Mouse (Mus musculus) neutrophil, adult 5-6 weeks (primary cell): ENCODE measurements around the gene Zfp36l1. TPM values are rescaled to one million over a fixed set of nuclear protein-coding genes. Genes with fewer than 3 reads are reported as not detected.

ENCODE experiments used
- ATAC-seq: fragments of 151-379, 151-347 bp; 2 replicates; pipeline ENCODE4 v1.8.0; 2017; ENCODE audit warnings: mild to moderate bottlenecking, moderate TSS enrichment; ENCODE audit not compliant: insufficient number of reproducible peaks, poor library complexity, low FRiP score, severe bottlenecking; ENCODE audit errors: extremely low read depth
- total RNA-seq: library from RNA; stranded (forward); fragments of 200-1000 nt; gene quantifications from 2 replicates; pipeline ENCODE4 v1.2.3, GENCODE M21; 2017

Zfp36l1 gene
- total RNA-seq, 1 experiment from 2014 or later: 166 TPM

DNA sequence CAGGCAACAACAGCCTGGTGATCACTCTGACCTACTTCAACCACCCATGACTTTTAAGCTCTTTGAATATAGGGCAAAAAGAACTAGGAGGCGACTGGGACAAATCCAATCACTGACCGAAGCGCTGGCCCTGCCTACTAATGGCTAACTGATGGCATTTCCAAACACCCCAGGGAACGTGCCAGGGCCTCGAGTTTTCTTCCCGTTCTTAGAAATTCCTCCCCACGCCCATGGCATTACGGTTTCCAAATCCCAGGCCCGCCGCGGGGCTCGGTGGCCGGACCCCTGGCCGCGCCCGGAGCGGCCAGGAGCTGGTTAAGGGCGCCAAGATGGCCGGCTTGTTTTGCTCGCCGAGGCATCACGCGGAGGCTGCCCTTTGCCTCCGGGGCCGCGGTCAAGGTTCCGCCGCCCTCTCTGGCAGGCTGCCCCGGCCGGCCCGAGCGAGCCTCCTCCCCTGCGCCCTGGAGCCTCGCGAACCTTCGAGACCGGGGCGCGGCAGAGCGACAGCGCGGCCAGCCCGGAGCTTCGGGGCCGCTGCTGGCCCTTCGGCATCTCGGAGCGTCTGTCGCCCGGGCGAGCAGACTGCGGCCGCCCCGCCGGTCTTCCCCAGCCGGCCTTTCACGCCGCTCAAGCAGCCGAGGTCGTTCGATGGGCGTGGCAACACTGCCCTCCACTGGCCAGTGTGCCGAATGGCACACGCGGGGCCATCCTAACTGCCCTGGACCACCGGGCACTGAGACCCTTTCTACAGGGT lies 19.6 kb upstream of the Zfp36l1 start:
- ATAC-seq: peak; percentile 80

DNA sequence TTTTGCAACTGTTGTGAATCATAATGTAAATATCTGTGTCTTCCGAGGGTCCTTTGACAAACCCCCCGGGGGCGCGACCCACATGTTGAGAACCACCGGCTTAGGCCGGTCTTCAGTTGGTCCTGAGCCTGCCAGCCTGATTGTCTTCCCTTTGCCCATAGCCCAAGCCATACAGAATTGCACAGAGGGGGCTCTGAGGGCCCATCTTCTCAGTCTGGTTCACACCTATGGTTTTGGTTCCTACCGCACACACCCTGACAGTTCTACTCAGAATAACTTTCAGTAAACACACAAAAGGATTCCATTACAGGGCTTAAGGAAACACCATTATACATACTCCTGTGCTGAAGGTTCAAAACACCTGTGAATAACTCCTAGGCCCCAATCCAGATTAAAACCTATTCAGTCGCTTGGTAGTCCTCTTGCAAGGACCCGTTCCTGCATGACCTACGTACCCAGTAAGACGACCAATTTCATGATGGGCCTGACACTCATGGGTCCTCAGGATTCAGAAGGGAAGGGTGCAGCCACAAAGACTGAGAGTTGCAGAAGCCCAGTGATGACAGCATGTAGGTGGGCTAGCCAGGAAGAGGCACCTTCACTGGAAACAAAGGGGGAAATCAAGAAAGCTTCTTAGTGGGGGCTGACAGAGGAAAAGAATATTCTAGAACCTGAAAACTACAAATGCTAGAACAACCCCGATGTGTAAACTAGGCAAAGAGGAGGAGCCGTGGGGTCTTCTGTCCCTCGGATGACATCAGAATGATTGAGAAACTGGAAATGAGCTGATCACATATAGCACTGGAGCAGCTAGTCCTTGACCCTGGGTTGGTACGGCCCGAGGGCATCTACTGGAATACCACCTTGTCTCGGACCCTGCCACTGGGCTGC lies 18.8 kb upstream of the Zfp36l1 start:
- ATAC-seq: no peak

DNA sequence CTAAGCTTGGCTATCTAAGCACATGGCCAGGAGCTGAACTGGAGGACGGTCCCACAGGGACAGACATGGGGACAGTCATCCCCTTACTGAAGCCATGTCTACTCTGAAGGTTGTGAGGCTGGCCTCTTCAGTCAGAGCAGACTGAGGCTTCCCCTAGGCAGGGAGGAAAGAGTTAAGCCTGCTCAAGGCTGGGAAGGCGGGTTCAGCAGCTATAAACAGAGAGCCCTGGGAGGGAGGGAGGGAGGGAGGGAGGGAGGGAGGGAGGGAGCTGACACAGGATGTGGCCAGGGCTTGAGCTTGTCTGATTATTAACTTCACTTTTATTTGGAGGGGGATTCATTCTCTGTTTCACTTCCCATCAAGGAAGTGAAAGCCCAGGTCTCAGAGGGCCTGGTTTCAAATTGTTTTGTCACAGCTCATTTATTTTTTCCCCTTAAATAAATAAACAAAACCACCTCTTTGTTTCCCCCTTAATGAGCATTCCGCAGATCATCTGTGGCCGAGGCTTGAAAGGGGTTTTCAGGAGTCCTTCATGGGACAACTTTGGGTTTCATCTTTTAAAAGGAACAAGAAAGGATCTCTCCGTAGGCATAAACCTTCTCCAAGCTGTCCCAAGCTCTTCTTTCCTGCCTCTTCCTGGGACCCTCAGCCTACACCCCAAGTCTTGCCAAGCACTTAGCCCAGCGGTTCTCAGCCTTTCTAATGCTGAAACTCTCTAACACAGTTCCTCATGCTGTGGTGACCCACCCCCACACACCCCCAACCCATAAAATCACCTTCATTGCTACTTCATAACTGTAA lies 17.9 kb upstream of the Zfp36l1 start:
- peak; percentile 23; the same call in 1 of the 2 replicates for ATAC-seq

DNA sequence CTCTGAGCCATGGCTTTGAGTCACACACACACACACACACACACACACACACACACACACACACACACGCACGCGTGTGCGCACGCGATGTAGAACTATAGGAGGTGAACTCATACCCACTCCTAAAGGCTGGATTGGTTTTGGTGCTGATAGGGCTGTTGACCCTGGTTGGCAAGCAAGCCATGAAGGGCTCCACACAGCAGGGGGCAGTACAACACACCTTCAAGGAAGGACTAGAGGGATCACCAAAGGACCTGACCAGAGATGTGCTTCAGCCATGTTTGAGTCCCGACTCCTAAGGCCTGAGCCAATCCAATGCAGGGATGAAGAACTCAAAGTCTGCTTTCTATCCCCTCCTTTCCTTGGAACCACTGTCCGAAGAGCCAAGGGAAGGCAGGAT lies 16.7 kb upstream of the Zfp36l1 start:
- ATAC-seq: no peak

DNA sequence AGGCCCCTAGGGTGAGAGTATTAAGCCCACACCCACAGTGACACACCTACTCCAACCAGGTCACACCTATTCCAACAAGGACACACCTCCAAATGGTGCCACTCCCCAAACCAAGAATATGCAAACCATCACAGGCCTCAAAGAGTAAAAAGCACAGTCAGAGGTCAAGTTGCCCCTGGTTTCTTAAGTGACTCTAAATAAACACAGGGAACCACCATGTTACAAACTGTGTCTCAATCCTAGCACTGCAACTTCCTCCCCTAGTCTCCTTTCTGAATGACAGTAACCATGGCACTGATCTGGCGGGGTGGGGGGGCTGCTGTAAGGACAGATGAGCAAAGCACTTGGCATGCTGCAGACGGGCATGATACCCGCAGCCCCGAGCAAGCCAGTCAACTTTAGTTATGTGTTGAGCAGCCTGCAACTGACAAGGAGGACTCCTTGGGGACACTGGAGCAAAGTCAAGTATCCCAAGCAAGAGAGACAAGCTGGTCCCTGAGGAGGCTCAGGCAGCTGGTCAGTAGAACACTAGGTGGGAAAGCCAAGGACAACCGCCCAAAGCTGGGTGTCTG lies 14.5 kb upstream of the Zfp36l1 start:
- peak; percentile 84 for ATAC-seq

DNA sequence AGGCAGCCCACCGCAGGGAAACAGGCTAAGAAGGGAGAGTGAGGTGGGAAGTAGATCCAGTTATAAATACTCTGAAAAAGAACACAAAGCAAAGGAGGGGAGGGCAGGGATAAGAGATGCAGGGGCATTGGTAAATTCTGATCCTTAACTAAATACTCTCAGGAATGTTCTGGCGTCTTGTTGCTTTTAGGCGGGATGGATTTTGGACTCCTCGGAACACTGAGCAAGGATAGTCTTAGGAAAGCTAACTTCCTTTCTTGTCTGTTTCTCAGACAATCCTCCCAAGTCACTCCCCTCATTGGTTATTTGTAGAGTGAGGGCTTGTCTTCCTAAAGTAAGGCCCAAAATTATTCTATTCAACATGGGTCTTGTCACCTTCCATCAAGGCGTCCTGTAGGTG lies 12.5 kb upstream of the Zfp36l1 start:
- no peak for ATAC-seq

DNA sequence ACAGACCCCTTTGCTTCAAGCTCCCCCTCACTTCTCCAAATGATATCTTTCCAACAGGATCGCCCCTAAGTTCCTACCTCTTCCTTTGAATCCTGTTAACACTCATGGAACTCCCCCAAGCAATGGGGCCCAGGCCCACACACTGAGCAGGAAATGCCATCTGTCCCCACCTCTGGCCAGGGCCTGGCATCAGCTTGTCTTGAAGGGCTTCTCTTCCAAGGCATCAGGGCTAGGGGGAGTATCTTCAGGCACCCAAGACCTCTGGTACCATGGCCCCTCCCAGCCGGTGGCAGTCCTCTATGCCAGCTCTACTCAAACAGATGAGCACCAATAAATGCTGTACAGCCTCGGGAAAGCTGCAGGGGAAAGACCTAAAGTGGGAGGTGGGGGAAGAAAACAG lies 11.9 kb upstream of the Zfp36l1 start:
- no peak for ATAC-seq

DNA sequence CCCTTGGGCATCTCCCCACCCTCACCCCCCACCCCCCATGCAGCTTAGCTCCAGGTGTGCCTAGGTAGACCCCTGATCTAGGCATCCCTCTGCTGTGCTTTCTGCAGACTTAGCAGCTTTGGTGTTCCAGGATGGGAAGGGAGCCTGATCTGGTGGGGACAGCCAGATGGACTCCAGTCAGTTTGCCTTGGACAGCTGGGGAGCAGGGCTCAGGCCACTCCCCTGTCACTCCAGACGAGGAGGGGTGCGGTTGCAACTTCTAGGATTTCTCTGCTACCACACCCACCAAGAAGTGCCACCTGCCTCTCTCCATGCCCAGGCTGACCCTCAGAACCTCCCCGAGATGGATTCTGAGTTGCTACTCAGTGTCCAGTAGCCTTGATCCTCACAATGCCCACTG lies 11.4 kb upstream of the Zfp36l1 start:
- ATAC-seq: no peak

DNA sequence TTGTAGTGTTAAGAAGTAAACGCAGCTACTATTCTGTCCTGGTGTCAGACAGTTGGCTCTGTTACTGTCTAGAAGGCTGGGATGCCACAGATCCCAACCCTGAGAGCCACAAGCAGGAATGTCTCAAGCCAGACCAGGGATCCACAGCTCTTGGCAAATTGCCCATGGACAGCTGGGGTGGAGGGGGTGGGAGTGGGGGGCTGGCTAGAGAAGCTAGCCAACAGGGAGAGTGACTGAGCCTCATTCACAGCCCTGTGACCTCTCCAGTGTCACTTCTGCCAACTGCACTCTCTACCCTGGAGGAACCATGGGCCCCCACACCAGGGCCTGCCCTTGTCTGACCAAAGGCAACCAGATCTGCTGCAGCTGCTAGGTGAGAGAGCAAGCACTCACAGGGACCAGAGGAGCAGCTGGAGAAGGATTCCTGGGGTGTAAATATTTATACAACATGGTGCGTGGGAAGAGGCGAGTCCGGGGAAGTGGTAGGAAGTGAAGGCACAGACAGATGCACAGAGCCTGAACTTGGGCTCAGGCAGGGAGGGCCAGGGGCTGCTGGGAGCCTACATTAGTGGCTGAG lies 10.5 kb upstream of the Zfp36l1 start:
- no peak for ATAC-seq

DNA sequence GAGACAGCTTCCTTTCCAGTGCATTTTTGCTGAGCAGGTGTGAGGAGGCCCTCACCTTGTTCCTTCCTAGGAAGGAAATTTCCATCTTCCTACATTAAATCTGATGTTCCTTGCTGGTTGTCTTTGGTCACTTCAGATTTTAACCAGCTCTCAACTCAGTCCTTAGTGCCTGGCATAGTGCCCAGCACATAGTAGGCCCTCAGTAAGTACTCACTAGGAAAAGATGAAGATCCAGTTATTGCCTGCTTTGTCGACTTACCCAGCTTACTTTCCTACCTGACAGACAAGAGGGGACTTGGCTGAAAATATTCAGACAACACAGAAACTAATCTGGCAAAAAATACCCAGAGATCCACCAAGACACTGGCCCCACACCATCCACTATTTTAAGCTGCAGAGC lies 8.6 kb upstream of the Zfp36l1 start:
- no peak for ATAC-seq

DNA sequence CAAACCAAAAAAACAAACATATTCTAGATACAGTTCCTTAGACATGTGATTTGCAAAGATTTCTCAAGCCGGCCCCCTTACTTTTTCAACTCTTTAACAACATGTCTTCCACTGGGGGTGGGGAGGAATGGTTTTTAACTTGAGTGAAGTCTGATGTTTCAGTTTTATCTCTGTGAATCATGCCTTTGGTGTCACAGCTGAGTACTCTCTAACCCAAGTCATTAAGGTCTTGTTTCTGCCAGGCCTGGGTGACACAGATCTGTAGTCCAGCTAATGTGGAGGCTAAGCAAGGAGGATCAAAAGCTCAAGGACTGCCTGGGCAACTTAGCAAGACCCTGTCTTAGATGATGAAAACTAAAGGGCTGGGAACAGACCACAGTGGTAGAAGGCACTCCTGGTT lies 5.8 kb upstream of the Zfp36l1 start:
- no peak for ATAC-seq

DNA sequence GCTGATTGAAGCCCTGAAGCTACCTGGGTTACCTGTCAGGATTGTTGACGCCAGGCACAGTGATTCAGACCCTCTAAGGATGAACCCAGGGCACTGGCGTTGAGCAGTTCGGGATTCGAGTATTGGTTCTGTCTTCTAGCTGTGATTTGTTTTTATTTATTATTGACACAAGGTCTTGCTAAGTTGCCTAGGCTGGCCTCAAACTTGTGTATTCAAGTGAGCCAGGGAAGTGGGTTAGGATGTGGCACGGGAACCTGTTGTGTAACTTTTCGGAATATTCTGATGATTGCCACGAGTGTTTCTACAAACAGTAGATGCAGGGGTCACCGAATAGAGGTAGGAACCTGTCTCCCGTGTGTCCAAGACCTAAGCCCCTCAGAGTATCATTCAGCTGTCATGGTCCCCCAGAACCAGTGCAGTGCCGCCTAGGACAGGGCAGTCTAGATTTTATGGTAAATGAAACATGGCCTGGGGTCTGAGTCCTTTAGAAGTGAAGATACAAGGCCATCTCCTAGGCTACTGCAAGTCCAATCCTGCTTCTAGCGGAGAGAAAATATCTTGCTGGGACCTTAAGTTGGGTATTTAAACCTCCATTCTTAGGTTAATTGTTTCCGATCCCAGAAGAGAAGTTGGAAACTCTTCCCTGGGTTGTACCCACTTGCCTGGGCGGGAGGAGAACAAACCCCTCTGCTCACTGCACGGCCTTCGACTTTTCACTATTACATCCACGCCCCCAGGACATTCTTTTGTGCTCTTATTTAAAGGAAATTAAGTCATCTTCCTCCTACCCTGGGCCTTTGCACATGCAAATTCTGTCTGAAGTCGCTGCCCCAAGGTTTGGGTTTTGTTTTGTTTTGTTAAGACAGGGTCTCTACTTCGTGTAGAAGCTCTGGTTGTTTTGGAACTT lies 3.6 kb upstream of the Zfp36l1 start:
- ATAC-seq: no peak

DNA sequence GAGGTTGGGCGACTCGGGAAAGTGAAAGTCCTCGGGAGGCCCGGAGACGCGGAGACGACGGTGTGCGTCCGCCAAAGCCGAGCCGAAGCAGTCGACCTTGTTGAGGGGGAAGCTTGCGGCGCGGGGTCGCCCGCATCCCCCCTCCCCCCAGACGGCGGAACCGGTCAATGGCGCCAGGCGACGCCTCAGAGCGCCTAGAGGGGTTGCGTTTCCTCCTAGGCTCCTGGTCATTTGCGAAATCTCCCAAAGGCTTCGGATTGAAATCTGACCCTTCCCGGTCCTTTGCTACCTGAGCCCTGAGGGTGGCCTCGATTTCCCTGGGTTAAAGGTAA lies 3.0 kb upstream of the Zfp36l1 start:
- no peak for ATAC-seq

DNA sequence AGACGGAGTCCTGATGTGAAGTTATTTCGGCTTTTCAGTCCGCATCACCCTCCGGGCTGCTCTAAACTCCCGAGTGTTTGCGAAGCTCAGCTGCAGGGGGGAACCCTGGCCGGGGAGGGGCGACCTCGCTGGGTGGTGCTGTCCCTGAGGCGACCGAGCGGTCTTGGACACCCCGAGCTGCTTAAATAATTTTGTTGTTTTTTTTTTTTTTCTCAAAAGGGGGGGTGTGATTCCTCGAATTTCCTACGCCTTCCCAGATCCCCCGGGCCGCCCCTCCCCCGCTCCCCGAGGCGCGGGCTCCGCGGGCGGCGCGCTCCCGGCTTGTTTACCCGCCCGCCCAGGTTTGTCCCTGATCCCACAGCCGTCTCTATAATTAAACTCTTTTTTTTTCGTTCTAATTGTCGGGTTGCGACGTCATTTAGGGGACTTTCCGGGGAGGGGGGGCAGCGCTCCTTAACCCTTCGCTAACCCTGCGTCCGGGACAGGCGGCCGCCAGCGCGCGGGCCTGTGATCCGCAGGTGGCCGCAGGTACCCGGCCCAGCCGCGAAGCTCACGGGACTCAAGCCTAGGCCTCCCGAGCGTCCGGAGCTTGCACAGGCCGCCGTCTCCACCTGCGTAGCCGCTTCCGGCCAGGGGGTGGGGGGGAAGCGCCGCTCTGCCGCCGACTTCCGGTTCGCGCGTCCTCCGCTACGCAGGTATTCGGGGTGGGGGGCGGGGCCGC lies 2.5 kb upstream of the Zfp36l1 start:
- peak; percentile 49 for ATAC-seq

DNA sequence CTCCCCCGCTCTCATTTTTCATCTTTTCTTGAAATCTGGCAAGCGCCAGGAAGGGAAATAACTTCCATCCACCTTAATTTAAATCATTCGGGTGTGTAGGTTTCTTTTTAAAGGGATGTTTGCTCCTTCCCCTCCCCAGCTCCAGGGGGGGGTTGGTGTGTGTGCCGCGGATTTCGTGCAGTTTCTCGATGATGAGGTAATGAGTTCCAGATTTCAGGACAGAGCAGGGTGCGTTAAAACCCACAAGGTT lies 2.0 kb upstream of the Zfp36l1 start:
- ATAC-seq: no peak

DNA sequence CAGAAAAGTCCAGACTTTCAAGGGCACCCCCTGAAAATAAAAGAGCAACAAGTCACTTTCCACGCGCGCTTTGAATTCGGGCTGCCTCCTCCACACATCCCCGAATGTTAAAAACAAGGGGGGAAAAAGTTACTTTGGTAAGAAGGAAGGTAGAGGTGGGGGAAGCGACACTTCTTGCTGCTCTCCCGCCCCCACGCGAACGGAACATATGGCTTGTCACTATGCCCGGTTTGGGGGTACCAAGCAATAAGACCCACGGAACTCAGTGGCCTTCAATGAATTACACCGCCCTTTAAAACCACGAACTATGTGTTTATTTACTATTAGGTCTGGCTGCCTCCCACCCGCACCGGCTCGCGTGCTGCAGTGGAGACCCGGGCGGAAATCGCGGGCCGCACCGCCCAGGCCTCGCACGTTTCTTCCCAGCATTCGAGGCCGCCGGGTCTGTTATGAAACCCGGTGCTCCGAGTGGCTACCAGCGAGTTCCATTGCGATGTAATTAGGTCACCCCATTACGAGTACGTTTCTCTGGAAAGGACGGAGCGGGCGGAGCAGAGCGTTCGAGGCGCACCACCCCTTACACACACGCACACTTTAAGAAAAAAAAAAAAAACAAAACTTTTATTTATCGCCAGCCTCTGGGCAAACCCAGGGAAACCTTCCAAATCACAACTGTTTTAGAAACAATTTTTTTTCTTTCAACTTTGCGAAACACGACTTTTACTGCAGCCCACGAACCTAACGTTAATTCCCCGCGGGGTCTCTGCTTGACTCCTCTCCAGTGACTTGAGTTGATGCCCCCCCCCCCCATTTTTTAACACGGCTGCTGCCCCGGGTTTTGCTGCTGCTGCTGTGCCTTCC lies 1.4 kb upstream of the Zfp36l1 start:
- ATAC-seq: peak; percentile 8; the same call in 1 of the 2 replicates

DNA sequence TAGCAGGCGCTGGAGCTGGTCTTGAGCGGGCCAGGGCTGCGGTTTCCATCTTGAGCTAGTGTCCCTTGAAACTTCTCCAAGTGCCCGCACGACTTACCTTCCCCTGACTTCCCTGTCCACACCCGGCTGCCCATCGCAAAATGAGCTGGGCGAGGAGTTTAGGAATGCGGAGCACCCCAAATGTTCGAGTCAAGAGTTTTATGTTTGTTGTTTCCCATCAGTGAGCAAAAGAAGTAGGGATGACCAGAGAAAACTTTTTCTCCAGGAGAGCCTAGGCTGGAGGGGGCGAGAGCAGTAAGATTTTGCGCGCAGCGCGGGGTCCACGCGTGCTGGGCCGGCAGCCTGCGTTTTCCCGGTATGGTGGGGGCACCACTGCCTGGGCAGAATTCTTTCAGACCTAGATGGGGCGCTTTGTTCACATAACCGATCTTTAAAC lies 791 bp upstream of the Zfp36l1 start:
- no peak for ATAC-seq
